Mouse (Mus musculus) left cerebral cortex, postnatal 25 days (tissue): ENCODE data around the gene Rasgef1b. TPM values are rescaled to one million over a fixed set of nuclear protein-coding genes. Genes with fewer than 3 reads are reported as not detected.

Experiments used
- DNase-seq, 2 experiments: peaks; one replicate each; pipeline ENCODE4 v3.0.0; 2022; ENCODE audit warnings: low spot score in 2 of 2, mixed read lengths in 1 of 2
- intact Hi-C: fragments of 180-260 bp; cut with DNase I; formaldehyde crosslinking; loops from one replicate; pipeline ENCODE4 v1.15.1; 2025
- total RNA-seq, 2 experiments: library from RNA; stranded (reverse); gene quantifications; 2 replicates each; pipeline ENCODE4 v1.2.3; 2021

The Rasgef1b gene
- total RNA-seq, 2 experiments from 2014 or later = 73.1 to 92.6 TPM

- intact Hi-C loops = loop anchor here (5.0 to 10.0 kb wide), 3 partner anchors 69 to 504 kb away; no protein-coding TSS in a partner anchor
- peak in 1 of 2 experiments; percentile 30 for DNase-seq
These were observed 340.1 kb downstream of the Rasgef1b start for GRCm38 (mm10) chr5:99388585-99389250.

- intact Hi-C loops = loop anchor here (5.0 to 10.0 kb wide), 3 partner anchors 69 to 504 kb away; no protein-coding TSS in a partner anchor
- no peak for DNase-seq
These were observed 340.7 kb downstream of the Rasgef1b start for GRCm38 (mm10) chr5:99388131-99388530.

GRCm38 (mm10) chr5:99387185-99387981, 341.5 kb downstream of the Rasgef1b start:
- DNase-seq = peak; percentile 62 to 93
- intact Hi-C loops = loop anchor here (2.0 to 10.0 kb wide), 4 partner anchors 70 to 505 kb away; no protein-coding TSS in a partner anchor

- intact Hi-C loops = loop anchor here (2.0 to 10.0 kb wide), 4 partner anchors 71 to 506 kb away; no protein-coding TSS in a partner anchor
- DNase-seq = peak in 1 of 2 experiments; percentile 47
These were observed 342.5 kb downstream of the Rasgef1b start for GRCm38 (mm10) chr5:99386246-99386845.

- no peak for DNase-seq
- intact Hi-C loops = loop anchor here (2.0 to 10.0 kb wide), 4 partner anchors 72 to 507 kb away; no protein-coding TSS in a partner anchor
These were observed 343.1 kb downstream of the Rasgef1b start for GRCm38 (mm10) chr5:99385737-99386136.

- DNase-seq = no peak
- intact Hi-C loops = loop anchor here (5.0 to 10.0 kb wide), 3 partner anchors 72 to 507 kb away; no protein-coding TSS in a partner anchor
These were observed 343.8 kb downstream of the Rasgef1b start for GRCm38 (mm10) chr5:99385090-99385489.

GRCm38 (mm10) chr5:99383783-99384281, 345.0 kb downstream of the Rasgef1b start:
- DNase-seq = peak; percentile 66 to 96
- intact Hi-C loops = loop anchor here (2.0 to 10.0 kb wide), 2 partner anchors 23 to 331 kb away; no protein-coding TSS in a partner anchor

GRCm38 (mm10) chr5:99382786-99383185, 346.1 kb downstream of the Rasgef1b start:
- intact Hi-C loops = loop anchor here (2.0 to 10.0 kb wide), 2 partner anchors 22 to 332 kb away; no protein-coding TSS in a partner anchor
- DNase-seq = peak in 1 of 2 experiments; percentile 32

- intact Hi-C loops = loop anchor here (2.0 to 10.0 kb wide), 2 partner anchors 21 to 333 kb away; no protein-coding TSS in a partner anchor
- no peak for DNase-seq
These were observed 347.2 kb downstream of the Rasgef1b start for GRCm38 (mm10) chr5:99381639-99382038.

GRCm38 (mm10) chr5:99380882-99381281, 348.0 kb downstream of the Rasgef1b start:
- intact Hi-C loops = loop anchor here (10.0 kb wide), 1 partner anchor 334 kb away; no protein-coding TSS in a partner anchor

GRCm38 (mm10) chr5:99380166-99380565, 348.7 kb downstream of the Rasgef1b start:
- no peak for DNase-seq
- intact Hi-C loops = loop anchor here (10.0 kb wide), 1 partner anchor 335 kb away; no protein-coding TSS in a partner anchor

More at GRCm38 (mm10) chr5:99380882-99381281, 348.0 kb downstream of the Rasgef1b start:
- DNase-seq = no peak

- intact Hi-C loops = no loop called here
- no peak for DNase-seq
These were observed 350.2 kb downstream of the Rasgef1b start for GRCm38 (mm10) chr5:99378437-99379226.

GRCm38 (mm10) chr5:99375725-99376124, 353.1 kb downstream of the Rasgef1b start:
- intact Hi-C loops = no loop called here
- no peak for DNase-seq

GRCm38 (mm10) chr5:99374460-99374859, 354.4 kb downstream of the Rasgef1b start:
- DNase-seq = peak in 1 of 2 experiments; percentile 38
- intact Hi-C loops = no loop called here

GRCm38 (mm10) chr5:99373570-99374151, 355.2 kb downstream of the Rasgef1b start:
- intact Hi-C loops = no loop called here
- DNase-seq = no peak

- intact Hi-C loops = no loop called here
- DNase-seq = no peak
These were observed 358.2 kb downstream of the Rasgef1b start for GRCm38 (mm10) chr5:99370636-99371035.

GRCm38 (mm10) chr5:99369256-99369655, 359.6 kb downstream of the Rasgef1b start:
- intact Hi-C loops = no loop called here

GRCm38 (mm10) chr5:99368615-99369014, 360.2 kb downstream of the Rasgef1b start:
- intact Hi-C loops = no loop called here
- DNase-seq = no peak

More at GRCm38 (mm10) chr5:99369256-99369655, 359.6 kb downstream of the Rasgef1b start:
- DNase-seq = no peak
